Mouse (Mus musculus) lung, embryonic 16.5 days (tissue): ENCODE measurements around the gene Tmem88b. TPM values are rescaled to one million over a fixed set of nuclear protein-coding genes. Genes with fewer than 3 reads are reported as not detected.

ENCODE experiments used
- ATAC-seq: fragments of 200-750 bp; cut with Nextera tagmentation; 2 replicates; pipeline ENCODE4 v1.8.0; 2017; ENCODE audit warnings: low read depth, mild to moderate bottlenecking, moderate library complexity
- H3K27ac ChIP-seq: fragments of 300-500 bp; sonication (generic); 2 replicates; pipeline ENCODE4 v1.5.1; 2014; ENCODE audit warnings: mild to moderate bottlenecking, control low read depth, low read length
- H3K27me3 ChIP-seq: fragments of 300-500 bp; sonication (generic); 2 replicates; pipeline ENCODE4 v1.6.1; 2014; ENCODE audit warnings: low read depth, low read length, mixed read lengths; ENCODE audit not compliant: control insufficient read depth, insufficient read depth
- H3K36me3 ChIP-seq: fragments of 300-500 bp; sonication (generic); 2 replicates; pipeline ENCODE4 v1.6.1; 2014; ENCODE audit warnings: low read length; ENCODE audit not compliant: control insufficient read depth, insufficient read depth
- H3K4me1 ChIP-seq: fragments of 300-500 bp; sonication (generic); replicated peaks from 2 replicates; pipeline ENCODE4 v1.6.1; 2014; ENCODE audit warnings: low read length, mixed read lengths; ENCODE audit not compliant: control insufficient read depth, insufficient read depth
- H3K4me2 ChIP-seq: fragments of 300-500 bp; sonication (generic); 2 replicates; pipeline ENCODE4 v1.6.1; 2014; ENCODE audit warnings: low read depth, low read length, control low read depth
- H3K4me3 ChIP-seq: fragments of 300-500 bp; sonication (generic); 2 replicates; pipeline ENCODE4 v1.5.1; 2014; ENCODE audit warnings: mild to moderate bottlenecking, low read length, control low read depth
- H3K9ac ChIP-seq: fragments of 300-500 bp; sonication (generic); 2 replicates; pipeline ENCODE4 v1.6.1; 2014; ENCODE audit warnings: low read length, control low read depth
- H3K9me3 ChIP-seq: fragments of 300-500 bp; sonication (generic); 2 replicates; pipeline ENCODE4 v1.6.1; 2016; ENCODE audit warnings: low read length; ENCODE audit not compliant: control insufficient read depth
- WGBS: fragments of 180-500 bp; shearing (Covaris S2); extraction: QIAGEN DNeasy Blood & Tissue Kit; methylation state at CpG from one replicate; pipeline ENCODE4 v1.1.7; 2014; 5-methylcytosine and 5-hydroxymethylcytosine counted together
- polyA plus RNA-seq: library from polyadenylated mRNA; unstranded; fragments of >200 nt; fragmentation: Nextera tagmentation; extraction: Ambion mirVana; gene quantifications from 2 replicates; pipeline ENCODE4 v1.2.1, GENCODE M21; 2015

Tmem88b gene
- polyA plus RNA-seq, 1 experiment from 2014 or later = 0.21 TPM

DNA sequence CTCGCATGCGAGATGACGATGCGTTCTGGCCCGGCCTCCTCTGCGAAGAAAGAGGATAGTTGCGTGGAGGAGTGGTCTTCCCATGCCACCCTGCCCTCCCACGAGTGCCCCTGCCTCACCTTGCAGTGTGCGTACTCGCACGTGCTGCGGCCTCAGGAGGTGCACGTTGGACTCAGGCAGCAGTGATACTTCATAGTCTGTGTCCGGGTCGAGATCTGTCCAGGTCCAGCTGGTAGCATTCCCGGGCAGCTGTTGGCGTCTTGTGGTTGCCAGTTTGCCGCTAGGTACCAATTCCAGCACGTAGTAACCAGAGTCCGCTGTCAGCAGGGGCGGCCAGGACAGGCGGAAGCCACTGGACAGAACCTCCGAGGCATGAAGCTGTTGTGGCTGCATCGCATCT lies 15.0 kb downstream of the Tmem88b start:
- WGBS = 31% methylated on average over 24 of the region's 24 CpGs
- Histone ChIP-seq H3K27ac (no peak overlapping the region), H3K4me1 (peaks cover 24% of the 10 kb centered on the region), H3K9ac (peak overlapping the region; percentile 75), H3K9me3 (no peaks in the 10 kb centered on the region), H3K36me3 (no peaks in the 10 kb centered on the region), H3K27me3 (peaks cover 17% of the 10 kb centered on the region), H3K4me2 (peak overlapping the region; percentile 74), H3K4me3 (peak overlapping the region; percentile 53)
- no peak for ATAC-seq

DNA sequence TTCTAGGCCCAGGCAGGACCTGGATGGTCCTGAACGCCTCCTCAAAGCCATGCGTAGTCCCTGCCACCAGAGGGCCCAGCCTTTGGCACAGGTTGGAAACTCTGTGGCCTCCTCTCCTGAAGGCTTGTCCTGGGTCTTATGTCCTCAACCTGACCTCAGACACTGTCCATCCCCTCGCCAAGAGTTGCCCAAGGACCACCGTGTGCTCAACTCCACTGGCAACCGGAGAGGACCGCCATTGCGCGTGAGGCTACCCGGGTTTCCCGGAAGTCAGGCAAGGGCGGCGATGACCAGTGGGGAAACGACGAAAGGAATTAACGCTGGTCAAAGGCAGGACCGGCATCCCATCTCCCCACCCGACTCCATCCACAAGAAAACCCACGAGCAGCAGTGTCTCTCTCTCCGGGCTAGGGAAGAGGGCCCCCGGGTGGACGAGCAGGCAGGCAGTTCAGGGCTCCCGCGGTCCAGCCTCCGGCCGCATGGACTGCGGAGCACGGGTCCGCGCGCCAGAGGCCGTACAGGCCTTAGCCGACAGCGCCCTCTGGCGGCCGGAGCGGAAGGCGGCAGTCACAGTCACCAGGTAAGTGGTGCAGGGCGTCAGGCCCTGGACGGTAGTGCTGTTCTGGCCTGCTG lies 15.7 kb downstream of the Tmem88b start:
- Histone ChIP-seq H3K9me3 (no peaks in the 10 kb centered on the region), H3K27me3 (peaks cover 17% of the 10 kb centered on the region), H3K9ac (peak overlapping the region; percentile 75), H3K27ac (peak overlapping the region; percentile 30; the same call in 1 of the 2 replicates), H3K4me1 (peaks cover 19% of the 10 kb centered on the region), H3K4me2 (peak overlapping the region; percentile 74), H3K4me3 (peak overlapping the region; percentile 53), H3K36me3 (no peaks in the 10 kb centered on the region)
- peak; percentile 91 for ATAC-seq
- whole genome bisulfite sequencing = 1% methylated on average over 39 of the region's 39 CpGs

DNA sequence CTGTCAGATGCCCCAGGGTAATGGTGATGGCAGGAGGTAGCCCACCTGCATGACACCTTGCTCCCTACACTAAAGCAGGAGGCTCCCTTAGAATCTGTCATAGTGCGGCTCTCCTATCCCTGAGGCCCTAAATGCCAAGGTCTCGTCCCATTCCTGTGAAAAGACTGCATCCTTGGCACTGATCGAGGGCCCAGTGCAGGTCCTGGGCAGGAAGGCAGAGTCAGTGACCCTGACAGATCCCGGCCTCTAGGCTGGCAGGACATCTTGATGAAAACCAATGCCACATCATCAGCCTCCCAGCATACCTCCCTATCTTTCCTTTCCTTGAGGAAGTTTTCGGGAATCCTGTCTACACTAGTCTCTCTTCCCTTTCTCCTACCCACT lies 16.2 kb downstream of the Tmem88b start:
- Histone ChIP-seq H3K9ac (peak overlapping the region; percentile 75; the same call in 1 of the 2 replicates), H3K4me2 (peak overlapping the region; percentile 74), H3K9me3 (no peaks in the 10 kb centered on the region), H3K36me3 (no peaks in the 10 kb centered on the region), H3K27ac (no peak overlapping the region), H3K27me3 (peaks cover 17% of the 10 kb centered on the region), H3K4me3 (peak overlapping the region; percentile 53), H3K4me1 (peaks cover 14% of the 10 kb centered on the region)
- no peak for ATAC-seq
- WGBS = 57% methylated on average over 5 of the region's 5 CpGs

DNA sequence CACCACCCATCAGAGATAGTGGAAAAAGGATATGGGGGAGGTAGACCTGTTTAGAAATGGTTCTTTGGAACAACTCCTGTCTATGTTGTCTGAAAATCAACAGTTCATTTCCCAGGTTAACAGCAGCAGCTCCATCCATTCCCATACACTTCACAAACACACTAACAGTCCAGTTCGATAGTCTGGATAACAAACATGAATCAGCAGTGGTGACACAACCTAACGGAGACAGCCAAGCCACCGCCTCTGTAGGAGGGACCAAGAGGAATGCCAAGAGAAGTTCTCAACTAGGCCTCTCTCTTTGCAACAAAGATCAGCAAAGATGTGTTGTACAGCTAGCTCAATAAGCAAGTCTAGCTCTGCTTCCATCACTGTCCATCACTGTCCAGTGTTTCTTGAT lies 23.3 kb downstream of the Tmem88b start:
- Histone ChIP-seq H3K9ac (no peak overlapping the region), H3K4me2 (no peak overlapping the region), H3K4me1 (peaks cover 18% of the 10 kb centered on the region), H3K9me3 (no peaks in the 10 kb centered on the region), H3K36me3 (no peaks in the 10 kb centered on the region), H3K4me3 (no peak overlapping the region), H3K27ac (no peak overlapping the region), H3K27me3 (no peaks in the 10 kb centered on the region)
- no peak for ATAC-seq
- WGBS = 78% methylated on average over 3 of the region's 3 CpGs

DNA sequence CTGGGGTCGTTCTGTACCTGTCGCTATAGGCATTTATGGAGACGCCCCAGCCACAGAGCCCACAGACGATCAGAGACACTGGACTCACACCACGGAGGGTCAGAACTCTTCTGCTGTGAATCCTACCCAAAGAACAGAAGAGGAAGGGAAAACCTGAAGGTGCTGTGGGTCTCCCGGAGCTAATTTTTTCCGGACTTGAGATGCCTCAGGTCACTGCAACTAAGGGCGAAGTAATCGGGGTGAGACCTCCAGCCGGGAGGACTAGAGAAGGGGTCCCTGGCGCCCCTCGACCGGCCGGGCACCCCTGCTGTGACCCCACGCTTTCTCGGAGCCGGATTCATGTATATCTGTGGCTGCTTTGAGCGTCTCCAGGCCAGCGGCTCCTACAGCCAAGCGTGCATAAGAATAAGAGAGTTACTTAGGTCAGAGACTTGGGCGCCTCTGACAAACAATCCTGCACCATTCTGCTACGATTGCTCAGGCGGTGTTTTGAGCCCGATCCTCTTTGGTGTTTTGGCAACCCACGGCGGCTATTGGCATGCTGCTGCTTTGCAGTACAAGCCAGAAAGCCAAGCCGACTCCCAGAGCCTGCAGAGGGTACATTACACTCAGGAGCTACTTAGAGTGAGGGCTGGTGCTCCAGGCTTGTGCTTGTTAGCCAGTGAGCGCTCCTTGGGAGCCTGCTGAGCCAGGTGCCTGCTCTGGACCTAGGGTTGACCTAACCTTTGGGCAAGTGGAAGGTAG lies 24.1 kb downstream of the Tmem88b start:
- 0 out of 2 replicates have a peak, but pooled peaks have one; percentile 3 for ATAC-seq
- WGBS = 2% methylated on average over 28 of the region's 28 CpGs
- Histone ChIP-seq H3K4me1 (peaks cover 18% of the 10 kb centered on the region), H3K4me3 (peak overlapping the region; percentile 85), H3K9ac (peak overlapping the region; percentile 81), H3K27ac (peak overlapping the region; percentile 45; the same call in 1 of the 2 replicates), H3K36me3 (peaks cover under 1% of the 10 kb centered on the region), H3K27me3 (no peaks in the 10 kb centered on the region), H3K9me3 (no peaks in the 10 kb centered on the region), H3K4me2 (peak overlapping the region; percentile 98)

DNA sequence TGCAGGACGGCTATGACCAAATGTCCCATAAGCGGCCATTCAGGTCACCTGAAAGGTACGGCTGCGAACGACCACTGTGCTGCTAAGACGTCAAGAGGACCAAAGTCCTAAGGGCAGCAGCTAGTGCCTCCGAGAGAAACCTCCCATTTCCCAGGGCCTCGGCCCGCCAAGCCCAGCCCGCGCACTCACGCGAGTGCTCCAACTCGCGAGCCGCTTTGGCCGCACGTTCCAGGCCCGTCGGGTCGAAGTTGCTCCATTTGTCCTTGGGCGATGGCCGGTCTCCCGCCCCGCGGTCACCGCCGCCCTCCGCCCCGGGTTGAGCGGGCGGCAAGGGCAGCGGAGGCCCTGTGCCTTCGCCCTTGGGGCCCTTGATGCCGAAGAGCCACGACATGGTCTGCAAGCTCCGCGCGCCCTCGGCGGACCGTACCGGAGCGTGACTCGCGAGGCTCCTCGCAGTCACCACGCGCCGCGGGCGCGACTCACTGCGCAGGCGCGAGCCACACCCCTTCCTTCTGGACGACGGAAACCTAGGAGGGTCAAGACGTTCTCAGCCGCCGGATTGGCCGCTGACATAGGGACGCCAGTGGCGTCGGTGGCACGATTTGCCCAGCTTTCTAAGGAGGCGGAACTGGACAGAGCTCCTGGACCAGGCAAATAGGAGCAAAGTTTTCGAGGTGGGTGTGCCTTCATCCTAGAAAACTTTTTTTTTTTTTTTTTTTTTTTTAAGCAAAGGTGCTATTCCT lies 24.9 kb downstream of the Tmem88b start, which contains the start of gene Atad3a:
Atad3a (minus strand) TSS at position 481 of the 743 bp plus-strand sequence.
- under 1% methylated on average over 63 of the region's 68 CpGs for WGBS
- ATAC-seq = peak; percentile 99
- Histone ChIP-seq H3K9ac (peak within 1 kb of the TSS; percentile 82), H3K27me3 (no peaks in the 10 kb centered on the region), H3K4me2 (peak within 1 kb of the TSS; percentile 98), H3K4me3 (peak within 1 kb of the TSS; percentile 85), H3K36me3 (peaks cover 4% of the 10 kb centered on the region), H3K9me3 (no peaks in the 10 kb centered on the region), H3K27ac (peak within 1 kb of the TSS; percentile 45), H3K4me1 (peaks cover 18% of the 10 kb centered on the region)

DNA sequence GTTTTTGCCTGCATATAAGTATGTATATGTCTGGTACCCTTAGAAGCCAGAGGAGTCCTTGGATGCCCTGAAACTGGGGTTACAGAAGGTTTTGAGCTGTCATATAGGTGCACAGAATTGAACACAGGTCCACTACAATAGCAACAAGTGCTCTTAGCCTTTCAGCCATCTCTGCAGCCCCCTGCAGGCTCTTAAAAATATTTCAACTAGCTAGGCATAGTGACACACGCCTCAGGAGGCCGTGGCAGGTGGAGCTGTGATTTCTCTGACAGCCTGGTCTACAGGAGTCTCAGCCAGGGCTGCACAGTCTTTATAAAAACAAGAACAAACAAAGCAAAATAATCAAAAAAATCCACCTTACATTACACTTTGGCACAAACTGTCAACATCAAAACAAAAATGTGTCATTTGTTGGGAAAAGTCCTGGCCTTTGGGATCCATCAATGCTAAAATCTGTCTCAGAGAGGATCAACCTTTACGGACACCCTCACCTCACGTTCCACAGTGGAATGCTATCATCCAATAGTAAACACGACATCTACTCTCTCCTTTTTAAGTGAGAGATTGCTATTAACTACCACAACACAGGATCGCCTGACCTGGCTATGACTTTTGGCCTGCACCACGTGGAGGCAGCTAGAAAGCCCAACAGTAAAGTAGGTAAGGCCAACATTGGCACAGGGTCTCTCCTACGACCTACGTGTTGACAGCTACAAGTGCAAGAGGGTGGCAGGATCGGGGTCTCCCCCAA lies 25.6 kb downstream of the Tmem88b start:
- H3K9me3 ChIP-seq = no peaks in the 10 kb centered on the region
- ATAC-seq = no peak; the same call in 1 of the 2 replicates
- peak overlapping the region; percentile 31; the same call in 1 of the 2 replicates for H3K27ac ChIP-seq

DNA sequence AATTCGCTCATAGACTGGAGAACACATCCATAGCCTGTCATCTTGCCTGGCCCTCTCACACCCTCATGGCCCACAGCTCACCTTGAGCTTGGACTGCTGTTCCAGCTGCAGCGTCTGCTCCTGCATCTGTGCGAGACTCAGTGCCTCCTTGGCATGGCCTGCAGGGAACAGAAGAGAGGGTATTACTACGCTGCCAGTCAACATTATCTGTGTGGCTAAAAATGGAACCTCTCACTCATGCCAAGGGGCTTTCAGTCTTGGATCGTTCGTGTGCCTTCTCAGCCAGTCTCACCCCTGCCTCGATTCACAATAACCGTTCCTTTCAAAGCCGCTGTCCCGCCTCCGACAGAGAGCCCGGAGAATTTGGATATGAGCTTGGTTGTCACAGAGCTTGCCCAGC lies 28.7 kb downstream of the Tmem88b start:
- no peak overlapping the region for H3K27ac ChIP-seq
- H3K27me3 ChIP-seq = no peaks in the 10 kb centered on the region
- peaks cover 23% of the 10 kb centered on the region for H3K36me3 ChIP-seq
- H3K4me2 ChIP-seq = no peak overlapping the region
- no peak overlapping the region for H3K9ac ChIP-seq
- H3K4me1 ChIP-seq = peaks cover 18% of the 10 kb centered on the region
- no peaks in the 10 kb centered on the region for H3K9me3 ChIP-seq
- no peak overlapping the region for H3K4me3 ChIP-seq
- 89% methylated on average over 12 of the region's 12 CpGs for WGBS
- no peak for ATAC-seq

More for the DNA sequence above, 25.6 kb downstream of the Tmem88b start:
- H3K9ac ChIP-seq = peak overlapping the region; percentile 82
- no peaks in the 10 kb centered on the region for H3K27me3 ChIP-seq
- peaks cover 18% of the 10 kb centered on the region for H3K4me1 ChIP-seq
- H3K4me2 ChIP-seq = peak overlapping the region; percentile 98
- peak overlapping the region; percentile 85 for H3K4me3 ChIP-seq
- H3K36me3 ChIP-seq = peaks cover 4% of the 10 kb centered on the region
- 2% methylated on average over 10 of the region's 10 CpGs for WGBS
